Mouse (Mus musculus): ENCODE results near the gene Olfr820. TPM values are rescaled to one million over a fixed set of nuclear protein-coding genes. Genes with fewer than 3 reads are reported as not detected.
"Not testable (repeated sequence)": the region's sequence is repeated elsewhere in the genome, so short reads cannot be mapped to it uniquely, and the experiment has no call there.

The Olfr820 gene
- total RNA-seq (2017), result 0.35 TPM in 1 of 2 replicates, not detected in the other

- ATAC-seq (ENCODE audit: extremely low read depth, insufficient number of reproducible peaks, low FRiP score, poor library complexity, severe bottlenecking), result no peak
Measured at GRCm38 (mm10) chr10:130012321-130012720, at the start of gene Olfr820. TSS of gene Olfr820 (plus strand) at chr10:130012621.

GRCm38 (mm10) chr10:129966232-129966631 lies 46.2 kb upstream of the Olfr820 start:
- not testable (repeated sequence) for ATAC-seq (ENCODE audit: extremely low read depth, insufficient number of reproducible peaks, low FRiP score, poor library complexity, severe bottlenecking)

GRCm38 (mm10) chr10:129967166-129967565 lies 45.3 kb upstream of the Olfr820 start, which contains the start of gene Olfr819:
TSS of gene Olfr819 (minus strand) at chr10:129967266.
- ATAC-seq (ENCODE audit: extremely low read depth, insufficient number of reproducible peaks, low FRiP score, poor library complexity, severe bottlenecking), result not testable (repeated sequence)

- not testable (repeated sequence) for ATAC-seq (ENCODE audit: extremely low read depth, insufficient number of reproducible peaks, low FRiP score, poor library complexity, severe bottlenecking)
Measured at GRCm38 (mm10) chr10:129972994-129973393, 39.4 kb upstream of the Olfr820 start.

- ATAC-seq (ENCODE audit: extremely low read depth, insufficient number of reproducible peaks, low FRiP score, poor library complexity, severe bottlenecking), result not testable (repeated sequence)
Measured at GRCm38 (mm10) chr10:129976040-129976439, 36.4 kb upstream of the Olfr820 start, which contains the start of gene Olfr247. TSS of gene Olfr247 (minus strand) at chr10:129976140.

- ATAC-seq (ENCODE audit: extremely low read depth, insufficient number of reproducible peaks, low FRiP score, poor library complexity, severe bottlenecking), result not testable (repeated sequence)
Measured at GRCm38 (mm10) chr10:129981867-129982266, 30.6 kb upstream of the Olfr820 start.

- ATAC-seq (ENCODE audit: extremely low read depth, insufficient number of reproducible peaks, low FRiP score, poor library complexity, severe bottlenecking), result not testable (repeated sequence)
Measured at GRCm38 (mm10) chr10:129984962-129985361, 27.5 kb upstream of the Olfr820 start, which contains the start of gene Gm10310. TSS of gene Gm10310 (minus strand) at chr10:129985062.

- ATAC-seq (ENCODE audit: extremely low read depth, insufficient number of reproducible peaks, low FRiP score, poor library complexity, severe bottlenecking), result not testable (repeated sequence)
Measured at GRCm38 (mm10) chr10:130004104-130004503, 8.3 kb upstream of the Olfr820 start.

- ATAC-seq (ENCODE audit: extremely low read depth, insufficient number of reproducible peaks, low FRiP score, poor library complexity, severe bottlenecking), result not testable (repeated sequence)
Measured at GRCm38 (mm10) chr10:130005366-130005765, 7.1 kb upstream of the Olfr820 start.

- no peak for ATAC-seq (ENCODE audit: extremely low read depth, insufficient number of reproducible peaks, low FRiP score, poor library complexity, severe bottlenecking)
Measured at GRCm38 (mm10) chr10:130030048-130030447, 17.6 kb downstream of the Olfr820 start, which contains the start of gene Olfr821. TSS of gene Olfr821 (plus strand) at chr10:130030348.

GRCm38 (mm10) chr10:130037096-130037495 lies 24.7 kb downstream of the Olfr820 start:
- no peak for ATAC-seq (ENCODE audit: extremely low read depth, insufficient number of reproducible peaks, low FRiP score, poor library complexity, severe bottlenecking)

Other genes with a start within 250 kb of the Olfr820 start
- gene Olfr808, start 247.1 kb upstream of the Olfr820 start, total RNA-seq (2017), result not detected in 2 replicates
- gene Olfr809, start 238.0 kb upstream of the Olfr820 start, total RNA-seq (2017), result 0.35 TPM in 1 of 2 replicates, not detected in the other
- not detected in 2 replicates for gene Olfr810, start 217.7 kb upstream of the Olfr820 start, total RNA-seq (2017)
- gene Olfr811, start 208.2 kb upstream of the Olfr820 start, total RNA-seq (2017), result not detected in 2 replicates
- not detected in 2 replicates for gene Olfr812, start 166.5 kb upstream of the Olfr820 start, total RNA-seq (2017)
- not detected in 2 replicates for gene Olfr813, start 157.3 kb upstream of the Olfr820 start, total RNA-seq (2017)
- 0.61 TPM in 1 of 2 replicates, not detected in the other for gene Olfr814, start 132.8 kb upstream of the Olfr820 start, total RNA-seq (2017)
- 1.2 TPM in 1 of 2 replicates, not detected in the other for gene Olfr815, start 106.8 kb upstream of the Olfr820 start, total RNA-seq (2017)
- 0.12 TPM in 1 of 2 replicates, not detected in the other for gene Olfr816, start 97.0 kb upstream of the Olfr820 start, total RNA-seq (2017)
- gene Olfr818, start 63.5 kb upstream of the Olfr820 start, total RNA-seq (2017), result not detected in 2 replicates
- gene Olfr819, start 45.4 kb upstream of the Olfr820 start, total RNA-seq (2017), result not detected in 2 replicates
- not detected in 2 replicates for gene Olfr247, start 36.5 kb upstream of the Olfr820 start, total RNA-seq (2017)
- gene Gm10310, start 27.6 kb upstream of the Olfr820 start, total RNA-seq (2017), result not detected in 2 replicates
- gene Olfr821, start 17.7 kb downstream of the Olfr820 start, total RNA-seq (2017), result not detected in 2 replicates
- gene Olfr822, start 58.6 kb downstream of the Olfr820 start, total RNA-seq (2017), result not detected in 2 replicates
- gene Olfr823, start 102.8 kb downstream of the Olfr820 start, total RNA-seq (2017), result not detected in 2 replicates
- not detected in 2 replicates for gene Olfr824, start 117.4 kb downstream of the Olfr820 start, total RNA-seq (2017)
- not detected in 2 replicates for gene Olfr825, start 154.1 kb downstream of the Olfr820 start, total RNA-seq (2017)
- gene Olfr826, start 171.6 kb downstream of the Olfr820 start, total RNA-seq (2017), result not detected in 2 replicates
- gene Olfr827, start 201.8 kb downstream of the Olfr820 start, total RNA-seq (2017), result 0.12 TPM in 1 of 2 replicates, not detected in the other

All from neutrophil, adult 5-6 weeks (primary cell).